Mouse (Mus musculus) forebrain, embryonic 13.5 days (tissue): ENCODE measurements at regions not wholly inside any gene's neighbourhood (a gene's known extent, or its start where the extent isn't known, plus 50 kb on each side); places are given as distances from the start of the nearest gene placed in this dataset.
A peak's percentile ranks its signal among the peaks of the same experiment; 100 is the strongest.

Experiments
- ATAC-seq: fragments of 200-750 bp; cut with Nextera tagmentation; 2 replicates; pipeline ENCODE4 v1.8.0; 2017
- H3K27ac ChIP-seq: fragments of 300-500 bp; sonication (generic); 2 replicates; pipeline ENCODE4 v1.5.1; 2015; ENCODE audit warnings: inconsistent platforms, mild to moderate bottlenecking, moderate library complexity
- H3K27me3 ChIP-seq: fragments of 300-500 bp; sonication (generic); 2 replicates; pipeline ENCODE4 v1.6.1; 2015; ENCODE audit warnings: mild to moderate bottlenecking, inconsistent platforms
- H3K36me3 ChIP-seq: fragments of 300-500 bp; sonication (generic); 2 replicates; pipeline ENCODE4 v1.6.1; 2015; ENCODE audit warnings: mild to moderate bottlenecking, inconsistent platforms; ENCODE audit not compliant: poor library complexity, severe bottlenecking
- H3K4me1 ChIP-seq: fragments of 300-500 bp; sonication (generic); 2 replicates; pipeline ENCODE4 v1.6.1; 2015; ENCODE audit warnings: inconsistent platforms
- H3K4me2 ChIP-seq: fragments of 300-500 bp; sonication (generic); 2 replicates; pipeline ENCODE4 v1.6.1; 2015; ENCODE audit warnings: inconsistent platforms, mild to moderate bottlenecking, moderate library complexity
- H3K4me3 ChIP-seq: fragments of 300-500 bp; sonication (generic); 2 replicates; pipeline ENCODE4 v1.5.1; 2015; ENCODE audit warnings: mild to moderate bottlenecking, inconsistent platforms
- H3K9ac ChIP-seq: fragments of 300-500 bp; sonication (generic); 2 replicates; pipeline ENCODE4 v1.6.1; 2015; ENCODE audit warnings: mild to moderate bottlenecking, inconsistent platforms
- H3K9me3 ChIP-seq: fragments of 300-500 bp; sonication (generic); replicated peaks from 2 replicates; pipeline ENCODE4 v1.6.1; 2016; ENCODE audit warnings: inconsistent platforms
- WGBS: fragments of 180-500 bp; shearing (Covaris S2); methylation state at CpG from one replicate; pipeline ENCODE4 v1.1.7; 2015; 5-methylcytosine and 5-hydroxymethylcytosine counted together

GRCm38 (mm10) chr9:56547291-56547977 is 129.0 kb downstream of the Hmg20a start:
- Histone ChIP-seq H3K4me1 (peaks cover 5% of the 10 kb centered on the region), H3K27me3 (peaks cover 13% of the 10 kb centered on the region; the same call in 1 of the 2 replicates), H3K4me2 (no peak overlapping the region), H3K9ac (no peak overlapping the region), H3K4me3 (no peak overlapping the region), H3K36me3 (no peaks in the 10 kb centered on the region), H3K9me3 (no peaks in the 10 kb centered on the region), H3K27ac (no peak overlapping the region)
- no peak for ATAC-seq
- 53% methylated on average over 9 of the region's 9 CpGs for WGBS

- Histone ChIP-seq H3K4me3 (no peak overlapping the region), H3K36me3 (no peaks in the 10 kb centered on the region), H3K9me3 (no peaks in the 10 kb centered on the region), H3K27me3 (peaks cover 16% of the 10 kb centered on the region; the same call in 1 of the 2 replicates), H3K4me2 (no peak overlapping the region), H3K9ac (no peak overlapping the region), H3K27ac (no peak overlapping the region), H3K4me1 (peaks cover 21% of the 10 kb centered on the region)
- WGBS: 80% methylated on average over 8 of the region's 8 CpGs
- no peak for ATAC-seq
These were observed 131.4 kb downstream of the Hmg20a start for GRCm38 (mm10) chr9:56549774-56550173.

DNA sequence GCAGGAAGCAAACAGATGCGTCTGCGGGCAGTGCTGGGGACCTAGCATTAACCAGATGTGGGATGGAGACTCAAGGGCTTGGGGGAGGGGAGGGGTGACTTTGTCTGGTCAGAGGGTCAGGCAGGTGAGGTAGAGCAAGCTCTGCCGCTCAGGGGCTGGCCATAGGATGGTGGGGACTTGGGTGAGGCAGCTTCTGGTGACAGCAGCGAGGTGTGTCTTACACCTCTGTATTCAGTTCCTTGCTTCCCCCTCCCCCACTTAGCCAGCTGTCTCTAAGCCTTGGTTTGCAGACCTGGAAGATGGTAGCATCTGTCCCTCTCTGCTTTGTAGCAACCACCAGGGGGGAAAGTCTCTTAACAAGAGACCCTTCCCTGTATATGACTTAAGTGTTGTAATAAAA is 131.8 kb downstream of the Hmg20a start:
- Histone ChIP-seq H3K4me3 (no peak overlapping the region), H3K27ac (no peak overlapping the region), H3K9me3 (no peaks in the 10 kb centered on the region), H3K4me2 (no peak overlapping the region), H3K27me3 (peaks cover 16% of the 10 kb centered on the region; the same call in 1 of the 2 replicates), H3K4me1 (peaks cover 21% of the 10 kb centered on the region), H3K36me3 (no peaks in the 10 kb centered on the region), H3K9ac (no peak overlapping the region)
- WGBS: 68% methylated on average over 4 of the region's 4 CpGs
- no peak for ATAC-seq

- Histone ChIP-seq H3K4me3 (no peak overlapping the region), H3K36me3 (no peaks in the 10 kb centered on the region), H3K9ac (no peak overlapping the region), H3K4me2 (no peak overlapping the region), H3K27ac (no peak overlapping the region), H3K9me3 (no peaks in the 10 kb centered on the region), H3K4me1 (peaks cover 21% of the 10 kb centered on the region), H3K27me3 (peaks cover 24% of the 10 kb centered on the region)
- ATAC-seq: peak; percentile 34; the same call in 1 of the 2 replicates
- WGBS: 58% methylated on average over 11 of the region's 11 CpGs
These were observed 133.2 kb downstream of the Hmg20a start for GRCm38 (mm10) chr9:56551376-56552186.

DNA sequence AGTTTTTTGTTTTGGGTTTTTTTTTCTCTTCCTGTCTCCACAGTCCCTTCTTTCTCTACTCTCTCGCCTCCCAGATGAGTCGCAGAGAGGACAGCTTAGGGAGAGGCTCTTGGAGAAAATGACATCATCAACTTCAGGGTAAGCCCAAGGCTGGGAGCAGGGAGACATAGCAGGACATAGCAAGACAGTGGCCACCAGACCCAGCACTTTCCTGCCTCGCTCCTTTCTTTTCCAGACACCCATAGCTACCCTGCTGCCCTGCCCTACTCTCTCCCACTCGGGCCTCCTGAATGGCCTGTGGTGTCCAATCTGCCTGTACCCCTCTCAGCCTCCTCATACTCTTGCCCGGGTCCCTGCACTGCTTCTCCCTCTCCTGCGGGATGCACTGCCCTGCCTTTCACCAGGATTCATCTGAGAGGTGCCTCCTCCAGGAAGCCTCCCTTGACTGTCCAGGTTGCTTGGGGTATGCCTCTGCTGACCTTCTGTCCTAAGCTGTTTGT is 133.8 kb downstream of the Hmg20a start:
- peaks cover 25% of the 10 kb centered on the region for H3K4me1 ChIP-seq
- H3K9ac ChIP-seq: no peak overlapping the region
- ATAC-seq: no peak
- H3K36me3 ChIP-seq: no peaks in the 10 kb centered on the region
- H3K4me2 ChIP-seq: no peak overlapping the region
- no peak overlapping the region for H3K4me3 ChIP-seq
- H3K27me3 ChIP-seq: peaks cover 24% of the 10 kb centered on the region
- H3K27ac ChIP-seq: no peak overlapping the region
- WGBS: 64% methylated on average over 6 of the region's 6 CpGs
- H3K9me3 ChIP-seq: no peaks in the 10 kb centered on the region

DNA sequence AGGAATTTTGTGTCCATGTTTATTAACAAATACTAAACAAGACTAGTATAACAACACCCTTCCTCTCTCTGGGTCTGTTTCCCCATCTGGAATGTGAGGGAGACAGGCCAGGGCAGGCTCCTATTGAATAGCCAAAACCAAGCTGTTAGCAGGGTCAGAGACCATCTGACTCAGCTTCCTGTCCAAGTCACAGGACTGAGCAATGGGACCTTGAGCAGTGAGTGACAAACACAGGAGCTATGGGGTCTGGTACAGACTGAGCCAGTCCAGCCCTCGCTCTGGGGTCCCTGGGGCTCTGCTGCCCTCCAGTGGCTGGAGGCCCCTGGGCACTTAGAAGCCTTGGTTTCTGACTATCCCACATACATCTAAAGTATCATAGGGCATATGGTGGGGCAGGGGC is 134.4 kb downstream of the Hmg20a start:
- no peak overlapping the region for H3K4me3 ChIP-seq

GRCm38 (mm10) chr9:56553626-56554025 is 135.2 kb downstream of the Hmg20a start:
- Histone ChIP-seq H3K36me3 (no peaks in the 10 kb centered on the region), H3K4me1 (peaks cover 29% of the 10 kb centered on the region), H3K4me3 (no peak overlapping the region), H3K27ac (no peak overlapping the region), H3K27me3 (peaks cover 30% of the 10 kb centered on the region), H3K9me3 (no peaks in the 10 kb centered on the region), H3K9ac (no peak overlapping the region), H3K4me2 (no peak overlapping the region)
- 47% methylated on average over 13 of the region's 13 CpGs for WGBS
- no peak for ATAC-seq

More for the DNA sequence above, 134.4 kb downstream of the Hmg20a start:
- Histone ChIP-seq H3K27me3 (peaks cover 30% of the 10 kb centered on the region), H3K9ac (no peak overlapping the region), H3K9me3 (no peaks in the 10 kb centered on the region), H3K4me2 (no peak overlapping the region), H3K4me1 (peaks cover 29% of the 10 kb centered on the region), H3K36me3 (no peaks in the 10 kb centered on the region), H3K27ac (no peak overlapping the region)
- 0% methylated on average over 1 of the region's 1 CpGs for WGBS
- ATAC-seq: peak; percentile 71

DNA sequence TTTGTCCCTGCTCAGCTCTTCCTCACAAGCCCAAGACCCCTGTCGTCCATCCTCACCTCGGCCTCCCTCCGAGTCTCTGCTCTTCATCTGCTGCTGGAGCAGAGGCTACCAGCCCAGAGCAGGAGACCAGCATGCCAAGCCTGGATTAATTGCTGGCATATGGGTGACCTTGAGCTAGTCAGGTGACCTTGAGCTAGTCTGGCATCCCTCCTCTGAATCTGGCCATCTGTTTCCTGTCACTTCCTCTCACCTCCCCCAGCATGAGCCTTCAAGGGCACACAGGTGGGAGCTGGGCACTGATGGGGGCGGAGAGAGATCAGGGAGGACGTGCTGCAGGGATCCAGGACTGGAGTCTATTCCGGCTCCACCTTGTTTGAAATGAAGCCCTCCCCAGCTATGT is 135.7 kb downstream of the Hmg20a start:
- peaks cover 33% of the 10 kb centered on the region for H3K27me3 ChIP-seq
- H3K9ac ChIP-seq: no peak overlapping the region
- ATAC-seq: no peak
- WGBS: 54% methylated on average over 6 of the region's 6 CpGs
- H3K4me2 ChIP-seq: no peak overlapping the region
- no peak overlapping the region for H3K27ac ChIP-seq
- peaks cover 29% of the 10 kb centered on the region for H3K4me1 ChIP-seq
- no peaks in the 10 kb centered on the region for H3K36me3 ChIP-seq
- no peak overlapping the region for H3K4me3 ChIP-seq
- no peaks in the 10 kb centered on the region for H3K9me3 ChIP-seq

DNA sequence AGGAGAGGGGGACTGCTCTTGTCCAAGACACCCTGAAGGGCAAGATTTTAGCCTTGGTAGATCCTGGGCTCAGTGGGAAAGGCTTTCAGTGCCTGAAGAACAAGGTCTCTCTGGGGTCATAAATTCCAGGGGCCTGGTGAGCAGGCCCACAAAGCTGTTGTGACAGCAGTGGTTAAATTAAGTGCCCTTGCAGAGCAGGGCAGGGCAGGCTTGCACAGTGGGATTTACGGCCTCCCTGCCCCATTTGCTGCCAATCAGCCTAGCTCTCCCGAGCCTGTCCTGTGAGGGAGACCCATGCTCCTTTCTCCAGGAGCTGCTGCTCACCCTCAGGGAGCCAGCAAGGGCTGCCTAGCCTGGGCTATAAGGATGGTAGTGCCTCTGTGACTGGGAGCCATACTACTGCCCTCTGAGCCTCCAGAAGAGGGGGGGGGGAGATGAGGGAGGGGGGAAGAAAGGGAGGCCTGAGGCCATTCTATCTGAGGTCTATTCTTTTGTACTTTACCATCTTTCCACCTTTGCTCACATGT is 141.3 kb downstream of the Hmg20a start:
- Histone ChIP-seq H3K36me3 (no peaks in the 10 kb centered on the region), H3K4me2 (no peak overlapping the region), H3K9ac (no peak overlapping the region), H3K4me3 (no peak overlapping the region), H3K27ac (no peak overlapping the region; the same call in 1 of the 2 replicates), H3K27me3 (peaks cover 27% of the 10 kb centered on the region), H3K4me1 (peaks cover 20% of the 10 kb centered on the region), H3K9me3 (no peaks in the 10 kb centered on the region)
- no peak for ATAC-seq
- WGBS: 14% methylated on average over 2 of the region's 2 CpGs

DNA sequence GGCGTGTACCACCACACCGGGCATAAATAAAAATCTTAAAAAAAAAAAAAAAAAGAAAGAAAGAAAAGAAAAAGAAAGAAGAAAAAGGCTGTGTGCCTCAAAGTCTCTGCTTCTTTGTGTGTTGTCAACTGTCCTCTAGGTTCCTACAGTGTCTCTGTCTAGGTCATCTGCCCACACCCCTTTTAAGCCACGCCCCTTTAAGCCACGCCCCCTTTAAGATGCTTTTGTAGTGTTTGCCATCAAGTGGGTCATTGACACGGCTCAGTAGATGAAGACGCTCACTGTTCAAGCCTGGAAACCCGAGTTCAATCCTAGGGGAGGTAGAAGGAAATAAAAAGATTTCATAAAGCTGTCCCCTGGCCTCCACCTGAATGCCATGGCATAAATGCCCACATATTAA is 144.0 kb downstream of the Hmg20a start:
- Histone ChIP-seq H3K27me3 (peaks cover 22% of the 10 kb centered on the region), H3K4me3 (no peak overlapping the region), H3K36me3 (no peaks in the 10 kb centered on the region), H3K4me1 (peaks cover 15% of the 10 kb centered on the region), H3K9me3 (no peaks in the 10 kb centered on the region), H3K9ac (no peak overlapping the region), H3K27ac (no peak overlapping the region), H3K4me2 (no peak overlapping the region)
- 62% methylated on average over 7 of the region's 7 CpGs for WGBS
- no peak for ATAC-seq

DNA sequence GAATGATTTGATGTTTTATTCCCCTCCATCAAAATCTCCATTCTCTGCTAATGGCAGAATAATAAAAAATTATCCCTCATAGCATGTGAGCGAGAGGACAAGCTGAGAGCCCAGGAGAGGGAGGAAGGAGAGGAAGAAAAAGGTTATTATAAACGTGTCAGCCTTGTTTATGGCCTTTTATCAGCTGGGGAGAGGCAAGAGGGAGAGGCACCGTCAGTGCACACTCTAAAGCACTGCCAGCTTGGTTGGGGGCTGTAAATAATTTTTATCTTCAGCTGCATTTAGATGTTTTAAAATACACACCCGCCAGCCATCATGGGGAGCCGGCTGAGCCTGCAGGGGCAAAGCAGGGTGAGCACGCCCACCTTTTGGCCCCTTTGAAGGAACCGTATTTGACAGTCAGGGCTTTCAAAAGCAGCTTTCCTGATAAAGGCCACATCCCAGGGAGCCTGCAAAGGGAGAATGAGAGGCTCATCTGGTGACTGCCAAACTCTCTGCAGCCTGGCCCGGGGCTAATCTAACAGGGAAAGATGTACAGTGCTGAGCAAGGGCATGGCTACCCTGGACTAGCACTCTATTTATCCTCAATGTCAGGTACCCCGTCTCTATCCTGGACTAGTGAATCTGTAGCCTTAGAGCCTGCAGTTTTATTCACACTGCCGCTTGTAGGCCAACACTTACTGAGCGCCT is 145.8 kb downstream of the Hmg20a start:
- peaks cover 12% of the 10 kb centered on the region for H3K4me1 ChIP-seq
- ATAC-seq: 0 out of 2 replicates have a peak, but pooled peaks have one; percentile 43
- H3K27me3 ChIP-seq: peaks cover 12% of the 10 kb centered on the region
- no peaks in the 10 kb centered on the region for H3K9me3 ChIP-seq
- H3K27ac ChIP-seq: peak overlapping the region; percentile 10; the same call in 1 of the 2 replicates
- no peak overlapping the region for H3K4me2 ChIP-seq
- H3K9ac ChIP-seq: peak overlapping the region; percentile 26; the same call in 1 of the 2 replicates
- no peaks in the 10 kb centered on the region for H3K36me3 ChIP-seq
- H3K4me3 ChIP-seq: no peak overlapping the region
- 13% methylated on average over 11 of the region's 11 CpGs for WGBS
